Mouse (Mus musculus) MEL (cell line): ENCODE data around the gene Psmd2. TPM values are rescaled to one million over a fixed set of nuclear protein-coding genes. Genes with fewer than 3 reads are reported as not detected.
"Not testable (repeated sequence)": the region's sequence is repeated elsewhere in the genome, so short reads cannot be mapped to it uniquely, and the experiment has no call there.

ENCODE experiments used
- DNase-seq: peaks from one replicate; pipeline ENCODE4 v3.0.0; 2011; ENCODE audit warnings: low read depth, low spot score
- H3K27ac ChIP-seq: 2 replicates; pipeline ENCODE4 v1.5.1; 2012; ENCODE audit warnings: low read depth, mild to moderate bottlenecking, control low read depth, low read length, moderate library complexity; ENCODE audit not compliant: control insufficient read depth
- H3K27me3 ChIP-seq, 2 experiments: fragments of 150-350 bp in 1 of 2; sonication (generic) in 1 of 2; 2 replicates each; pipeline ENCODE4 v1.6.1; 2012; ENCODE audit warnings: low read length in 2 of 2, mild to moderate bottlenecking in 2 of 2, improper control_type of control experiment in 1 of 2, moderate library complexity in 1 of 2; ENCODE audit not compliant: insufficient read depth in 2 of 2, control insufficient read depth in 1 of 2
- H3K36me3 ChIP-seq, 2 experiments: 2 replicates each; pipeline ENCODE4 v1.6.1; 2012 to 2014; ENCODE audit warnings: low read length in 2 of 2, improper control_type of control experiment in 1 of 2, inconsistent platforms in 1 of 2, mild to moderate bottlenecking in 1 of 2; ENCODE audit not compliant: insufficient read depth in 2 of 2, control insufficient read depth in 1 of 2
- H3K4me1 ChIP-seq, 2 experiments: fragments of 150-350 bp in 1 of 2; sonication (generic) in 1 of 2; 2 replicates each; pipeline ENCODE4 v1.6.1; 2012; ENCODE audit warnings: low read length in 2 of 2, improper control_type of control experiment in 1 of 2, mild to moderate bottlenecking in 1 of 2; ENCODE audit not compliant: insufficient read depth in 2 of 2, control insufficient read depth in 1 of 2
- H3K4me3 ChIP-seq, 2 experiments: fragments of 150-350 bp in 1 of 2; sonication (generic) in 1 of 2; 2 replicates each; pipeline ENCODE4 v1.5.1; 2012; ENCODE audit warnings: low read depth in 2 of 2, low read length in 2 of 2, mild to moderate bottlenecking in 2 of 2, moderate library complexity in 2 of 2, control low read depth in 1 of 2, improper control_type of control experiment in 1 of 2; ENCODE audit not compliant: control insufficient read depth in 1 of 2, insufficient read depth in 1 of 2
- H3K79me2 ChIP-seq: 2 replicates; pipeline ENCODE4 v1.6.1; 2012; ENCODE audit warnings: mild to moderate bottlenecking, low read length, moderate library complexity; ENCODE audit not compliant: control insufficient read depth, poor library complexity, insufficient read depth
- H3K9ac ChIP-seq: 2 replicates; pipeline ENCODE4 v1.6.1; 2012; ENCODE audit warnings: low read depth, mild to moderate bottlenecking, control low read depth, low read length, moderate library complexity; ENCODE audit not compliant: control insufficient read depth, poor library complexity, severe bottlenecking
- H3K9me3 ChIP-seq: fragments of 150-350 bp; sonication (generic); replicated peaks from 2 replicates; pipeline ENCODE4 v1.6.1; 2012; ENCODE audit warnings: mild to moderate bottlenecking, low read length, improper control_type of control experiment, moderate library complexity; ENCODE audit not compliant: insufficient read depth
- CTCF ChIP-seq, 3 experiments: IDR thresholded peaks in 2 of 3; conservative IDR thresholded peaks in 1 of 3; 2 replicates each; pipeline ENCODE4 v1.5.1; 2011 to 2012; ENCODE audit warnings: low read length in 3 of 3, low read depth in 2 of 3, mild to moderate bottlenecking in 2 of 3, improper control_type of control experiment in 1 of 3, inconsistent platforms in 1 of 3, mixed read lengths in 1 of 3, moderate library complexity in 1 of 3; ENCODE audit not compliant: control insufficient read depth in 1 of 3, insufficient read depth in 1 of 3, poor library complexity in 1 of 3, severe bottlenecking in 1 of 3
- ELF1 ChIP-seq: IDR thresholded peaks from 2 replicates; pipeline ENCODE4 v1.6.1; 2014; ENCODE audit warnings: low read depth, mild to moderate bottlenecking, inconsistent platforms, low read length, improper control_type of control experiment, moderate library complexity
- GATA1 ChIP-seq: IDR thresholded peaks from 2 replicates; pipeline ENCODE4 v1.6.1; 2011; ENCODE audit warnings: low read depth, low read length, improper control_type of control experiment
- HCFC1 ChIP-seq: IDR thresholded peaks from 2 replicates; pipeline ENCODE4 v1.6.1; 2012; ENCODE audit warnings: low read depth, mild to moderate bottlenecking, inconsistent platforms, low read length, improper control_type of control experiment, moderate library complexity
- KAT2A ChIP-seq: conservative IDR thresholded peaks from 2 replicates; pipeline ENCODE4 v1.6.1; 2012; ENCODE audit warnings: low read depth, low read length, improper control_type of control experiment, inconsistent platforms
- RCOR1 ChIP-seq: IDR thresholded peaks from 2 replicates; pipeline ENCODE4 v1.6.1; 2012; ENCODE audit warnings: low read depth, mild to moderate bottlenecking, inconsistent platforms, low read length, improper control_type of control experiment
- SMC3 ChIP-seq: IDR thresholded peaks from 2 replicates; pipeline ENCODE4 v1.6.1; 2011; ENCODE audit warnings: low read depth, low read length, improper control_type of control experiment
- USF1 ChIP-seq: IDR thresholded peaks from 2 replicates; pipeline ENCODE4 v1.6.1; 2014; ENCODE audit warnings: low read depth, mild to moderate bottlenecking, inconsistent platforms, low read length, improper control_type of control experiment, moderate library complexity
- ZC3H11A ChIP-seq: IDR thresholded peaks from 2 replicates; pipeline ENCODE4 v1.6.1; 2012; ENCODE audit warnings: low read depth, mild to moderate bottlenecking, inconsistent platforms, low read length, improper control_type of control experiment
- ZKSCAN1 ChIP-seq: IDR thresholded peaks from 2 replicates; pipeline ENCODE4 v1.6.1; 2012; ENCODE audit warnings: low read depth, mild to moderate bottlenecking, inconsistent platforms, low read length, improper control_type of control experiment, moderate library complexity
- ZNF384 ChIP-seq: IDR thresholded peaks from 2 replicates; pipeline ENCODE4 v1.6.1; 2012; ENCODE audit warnings: low read depth, mild to moderate bottlenecking, inconsistent platforms, low read length, improper control_type of control experiment
- polyA plus RNA-seq, 2 experiments: library from polyadenylated mRNA; stranded (reverse) in 1 of 2; unstranded in 1 of 2; fragments of >175 nt in 1 of 2; fragments of >200 nt in 1 of 2; gene quantifications; 2 replicates each; pipeline versions ENCODE4 v1.2.1 to v1.2.4; 2012; ENCODE audit warnings: low replicate concordance in 2 of 2, low read depth in 1 of 2; ENCODE audit not compliant: insufficient read length in 2 of 2, insufficient read depth in 1 of 2, missing spikeins in 1 of 2
- total RNA-seq: library from RNA; depleted of rRNA; stranded (reverse); fragments of 300-350 nt; gene quantifications from 2 replicates; pipeline ENCODE4 v1.2.3, GENCODE M21; 2012

Gene Psmd2
- total and polyA plus RNA-seq, 3 experiments, result 81.9 to 432 (median 262) TPM

DNA sequence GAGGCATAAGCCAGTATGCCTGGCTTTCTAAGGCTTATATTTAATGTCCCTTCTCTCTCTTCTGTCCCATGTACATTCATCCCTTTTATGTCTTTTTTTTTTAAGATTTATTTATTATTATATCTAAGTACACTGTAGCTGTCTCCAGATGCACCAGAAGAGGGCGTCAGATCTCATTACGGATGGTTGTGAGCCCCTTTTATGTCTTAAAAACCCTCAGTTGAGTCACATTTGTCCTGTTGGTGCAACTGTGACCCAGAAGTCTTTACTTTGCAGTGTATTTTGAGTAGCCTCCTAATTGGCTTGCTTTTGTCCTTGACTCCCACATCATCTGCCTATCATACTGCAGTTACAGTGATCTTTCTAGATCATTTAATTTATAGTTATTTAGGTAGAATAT lies 1.9 kb downstream of the Psmd2 start:
- Histone ChIP-seq H3K9ac (no peak overlapping the region), H3K36me3 (peaks cover 11 to 13% of the 10 kb centered on the region in 2 experiments), H3K4me3 (no peak overlapping the region), H3K27ac (no peak overlapping the region), H3K27me3 (no peaks in the 10 kb centered on the region), H3K9me3 (no peaks in the 10 kb centered on the region), H3K4me1 (peaks cover 0 to 8% of the 10 kb centered on the region in 2 experiments), H3K79me2 (peaks cover 23% of the 10 kb centered on the region)
- peak; percentile 47 for DNase-seq
- no peak for TF ChIP-seq SMC3
- no peak for TF ChIP-seq ZC3H11A
- TF ChIP-seq CTCF (IDR thresholded peaks at IDR 0.05 in 2 of 3, conservative IDR thresholded peaks at IDR 0.05 in 1 of 3; ENCODE audit: control insufficient read depth in 1 of 3, insufficient read depth in 1 of 3, low read depth in 2 of 3, low read length in 3 of 3, poor library complexity in 1 of 3, severe bottlenecking in 1 of 3), result peak in 2 of 3 experiments; percentile 8 to 28; a peak in 2 of 6 replicates
- TF ChIP-seq GATA1, result no peak

DNA sequence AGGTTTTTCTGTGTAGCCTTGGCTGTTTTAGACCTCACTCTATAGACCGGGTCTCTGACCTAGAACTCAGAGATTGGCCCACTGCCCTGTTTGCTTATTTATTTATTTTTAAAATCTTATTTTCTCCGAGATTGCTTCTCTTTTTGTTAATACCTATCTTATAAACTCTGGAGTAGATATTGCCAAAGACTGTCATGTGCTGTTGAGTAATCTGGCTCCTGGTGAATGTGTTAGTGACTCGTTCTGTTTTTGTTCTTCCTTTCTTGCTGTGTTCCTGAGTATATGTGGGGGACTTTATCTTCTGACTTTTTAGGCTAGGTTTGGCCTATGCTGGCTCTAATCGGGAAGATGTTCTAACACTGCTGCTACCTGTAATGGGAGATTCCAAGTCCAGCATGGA lies 6.2 kb downstream of the Psmd2 start:
- Histone ChIP-seq H3K4me3 (no peak overlapping the region), H3K36me3 (peaks cover 9 to 14% of the 10 kb centered on the region in 2 experiments), H3K27me3 (no peaks in the 10 kb centered on the region), H3K9ac (no peak overlapping the region), H3K79me2 (peaks cover 11% of the 10 kb centered on the region), H3K27ac (no peak overlapping the region), H3K4me1 (peaks cover 0 to 5% of the 10 kb centered on the region in 2 experiments), H3K9me3 (no peaks in the 10 kb centered on the region)
- TF ChIP-seq HCFC1, result no peak
- no peak for TF ChIP-seq USF1
- no peak for TF ChIP-seq ZKSCAN1
- TF ChIP-seq ZNF384, result no peak
- no peak for TF ChIP-seq KAT2A
- TF ChIP-seq ELF1, result no peak
- TF ChIP-seq RCOR1, result no peak
- no peak for DNase-seq

DNA sequence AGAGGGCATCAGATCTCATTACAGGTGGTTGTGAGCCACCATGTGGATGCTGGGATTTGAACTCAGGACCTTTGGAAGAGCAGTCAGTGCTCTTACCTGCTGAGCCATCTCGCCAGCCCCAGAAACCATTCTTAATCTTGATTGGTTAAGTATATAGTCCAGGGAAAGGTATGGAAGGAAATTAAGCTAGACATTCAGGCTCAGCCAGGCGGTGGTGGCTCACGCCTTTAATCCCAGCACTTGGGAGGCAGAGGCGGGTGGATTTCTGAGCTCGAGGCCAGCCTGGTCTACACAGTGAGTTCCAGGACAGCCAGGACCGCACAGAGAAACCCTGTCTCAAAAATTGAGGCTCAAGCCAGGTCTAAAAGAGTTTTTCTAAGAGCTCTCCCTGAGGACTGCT lies 16.6 kb downstream of the Psmd2 start, which contains the start of gene Eif4g1:
TSS of gene Eif4g1 (plus strand) at position 301 of the 400 bp plus-strand sequence.
- H3K4me3 ChIP-seq, H3K36me3 ChIP-seq, DNase-seq, H3K27me3 ChIP-seq, H3K79me2 ChIP-seq, H3K27ac ChIP-seq, H3K9ac ChIP-seq, H3K9me3 ChIP-seq, H3K4me1 ChIP-seq: not testable (repeated sequence)
